Mouse (Mus musculus): ENCODE results near the gene 2310057M21Rik.
"Not testable (repeated sequence)": the region's sequence is repeated elsewhere in the genome, so short reads cannot be mapped to it uniquely, and the experiment has no call there.

Gene 2310057M21Rik

DNA sequence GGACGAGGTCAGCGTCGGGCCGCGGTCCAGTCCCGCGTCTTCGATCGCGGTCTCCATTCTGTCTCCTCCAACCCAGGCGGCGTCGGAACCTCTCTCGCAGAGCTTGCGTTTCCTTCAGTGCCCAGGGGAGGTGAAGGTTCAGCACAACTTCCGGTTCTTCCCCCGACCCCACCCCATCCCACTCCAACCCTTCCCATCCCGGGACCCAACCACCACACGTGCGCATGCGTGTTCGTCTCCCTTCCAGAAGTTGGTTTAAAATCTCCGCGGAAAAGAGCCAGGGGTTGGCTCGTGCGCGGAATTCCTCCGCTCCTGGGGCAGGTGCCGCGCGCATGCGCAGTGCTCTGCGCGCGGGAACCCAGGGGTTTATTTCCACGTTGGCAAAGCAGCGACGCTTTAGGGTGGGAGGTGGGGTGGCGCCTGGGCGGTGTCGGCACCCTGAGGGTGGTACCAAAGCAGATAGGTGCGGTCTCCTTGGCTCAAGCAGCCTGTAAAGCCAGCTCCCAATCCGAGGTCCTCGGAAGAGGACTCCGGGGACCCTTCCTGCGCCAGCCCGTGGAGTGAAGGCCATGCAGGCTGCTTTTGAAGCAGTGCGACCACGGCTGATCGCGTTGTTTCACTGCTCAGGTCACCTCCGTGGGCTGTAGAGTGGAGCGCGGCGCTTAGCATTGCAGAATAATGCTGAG lies at the start of gene 2310057M21Rik:
Gene 2310057M21Rik (minus strand): TSS at position 145 of the 686 bp plus-strand sequence.
- peak; percentile 95 to 97 for DNase-seq

DNA sequence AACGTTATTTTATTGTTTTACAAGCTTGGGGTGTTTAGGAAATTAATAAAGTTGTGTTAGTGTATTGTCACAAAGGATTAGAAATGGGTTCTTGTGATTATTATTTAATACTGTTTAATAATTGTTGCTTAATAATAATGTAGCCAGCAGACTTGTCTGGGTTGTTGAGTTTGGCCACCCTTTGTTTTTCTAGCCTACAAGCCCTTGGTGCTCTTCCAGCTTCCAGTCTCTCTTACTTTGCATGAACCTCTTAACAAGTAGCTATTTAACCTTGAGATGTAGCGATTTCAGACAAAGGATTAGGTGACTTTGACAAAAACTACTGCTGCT lies 49.3 kb upstream of the 2310057M21Rik start:
- no peak for DNase-seq

DNA sequence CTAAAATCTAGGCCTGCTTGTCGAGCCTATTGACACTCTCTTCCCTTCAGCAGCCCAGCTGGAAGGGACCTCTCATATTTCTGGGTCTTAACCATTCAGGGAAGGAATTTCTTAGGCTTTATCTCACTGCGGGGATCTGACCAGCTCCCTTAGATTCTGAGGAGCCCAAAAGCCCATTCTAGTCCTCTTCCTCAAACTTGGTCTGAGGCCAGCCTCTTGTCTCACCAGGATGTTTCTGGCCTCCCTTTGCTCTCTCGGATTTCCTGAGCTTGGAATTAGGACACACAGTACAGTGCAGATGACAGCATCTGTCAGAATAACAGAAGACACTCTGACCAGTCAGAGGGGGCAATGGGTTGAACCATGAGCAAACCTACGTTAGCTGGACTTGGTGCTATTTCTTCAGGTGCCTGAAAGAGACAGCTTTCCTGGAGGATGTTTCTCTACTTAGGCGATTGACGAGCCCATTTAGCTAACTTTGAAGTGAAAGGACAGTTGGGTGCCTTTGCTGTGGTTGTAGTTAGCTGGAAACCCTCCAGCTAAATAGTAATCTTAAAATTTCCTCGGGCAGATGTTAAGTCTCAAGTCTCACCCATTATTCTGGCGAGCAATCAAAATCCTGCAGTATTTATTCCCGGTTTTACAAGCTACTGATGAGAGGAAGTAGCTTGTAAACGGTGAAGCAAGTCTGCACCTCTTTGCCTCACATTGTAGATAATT lies 48.8 kb upstream of the 2310057M21Rik start:
- DNase-seq = peak in 1 of 2 experiments; percentile 37

DNA sequence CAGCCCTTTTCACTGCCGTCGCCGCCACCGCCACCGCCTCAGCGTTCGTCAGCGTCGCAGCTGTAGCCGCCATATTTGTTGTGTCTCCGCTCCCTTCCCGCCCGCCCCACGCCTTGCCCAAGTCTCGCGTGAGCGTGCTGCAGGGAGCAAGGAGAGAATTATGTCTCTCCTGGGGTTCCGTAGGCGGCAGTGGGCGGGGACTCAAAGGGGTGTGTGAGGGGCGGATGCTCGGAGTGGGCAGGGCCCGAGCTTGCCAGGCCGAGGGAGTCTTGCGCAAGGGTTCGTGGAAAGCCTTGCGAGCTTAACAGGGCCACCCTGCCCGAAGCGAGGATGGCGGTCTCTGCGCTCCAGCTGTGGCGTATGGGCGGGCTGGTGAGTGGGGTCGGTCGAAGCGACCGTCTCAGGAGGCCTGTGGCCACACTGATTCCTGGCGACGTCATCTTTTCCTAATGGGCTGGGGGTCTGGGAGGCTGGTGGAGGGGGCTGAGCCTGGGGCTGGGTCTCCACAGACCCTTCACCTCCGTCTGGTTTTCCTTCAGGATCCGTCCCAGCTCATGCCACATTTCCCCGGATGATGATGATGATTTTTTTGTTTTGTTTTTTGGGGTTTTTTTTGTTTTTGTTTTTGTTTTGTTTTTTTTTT lies 48.0 kb upstream of the 2310057M21Rik start, which contains the start of the genes Ikzf5 and Acadsb:
Gene Ikzf5 (minus strand): TSS at position 106 of the 643 bp plus-strand sequence.
Gene Acadsb (plus strand): TSS at position 186 of the 643 bp plus-strand sequence.
- DNase-seq = peak; percentile 99 to 100

DNA sequence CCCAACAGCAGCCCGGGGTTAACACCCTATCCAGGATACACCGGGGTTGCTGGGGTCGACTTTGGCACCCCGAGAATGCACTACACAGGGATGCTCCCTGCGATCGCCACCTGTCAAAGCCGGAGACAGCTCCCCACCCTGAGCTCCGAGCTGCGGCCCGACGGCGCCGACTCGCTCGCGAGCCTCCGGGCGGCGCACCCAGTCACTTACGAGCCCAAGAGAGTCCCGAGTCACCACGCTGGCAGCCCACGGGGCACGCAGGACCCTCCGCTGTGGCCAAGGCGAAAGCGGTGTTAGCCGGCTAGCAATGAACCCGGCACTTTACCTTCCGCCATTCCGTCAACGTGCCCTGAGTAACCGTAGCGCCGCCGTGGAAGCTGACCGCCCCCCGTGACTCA lies 47.4 kb upstream of the 2310057M21Rik start:
- no peak for DNase-seq

DNA sequence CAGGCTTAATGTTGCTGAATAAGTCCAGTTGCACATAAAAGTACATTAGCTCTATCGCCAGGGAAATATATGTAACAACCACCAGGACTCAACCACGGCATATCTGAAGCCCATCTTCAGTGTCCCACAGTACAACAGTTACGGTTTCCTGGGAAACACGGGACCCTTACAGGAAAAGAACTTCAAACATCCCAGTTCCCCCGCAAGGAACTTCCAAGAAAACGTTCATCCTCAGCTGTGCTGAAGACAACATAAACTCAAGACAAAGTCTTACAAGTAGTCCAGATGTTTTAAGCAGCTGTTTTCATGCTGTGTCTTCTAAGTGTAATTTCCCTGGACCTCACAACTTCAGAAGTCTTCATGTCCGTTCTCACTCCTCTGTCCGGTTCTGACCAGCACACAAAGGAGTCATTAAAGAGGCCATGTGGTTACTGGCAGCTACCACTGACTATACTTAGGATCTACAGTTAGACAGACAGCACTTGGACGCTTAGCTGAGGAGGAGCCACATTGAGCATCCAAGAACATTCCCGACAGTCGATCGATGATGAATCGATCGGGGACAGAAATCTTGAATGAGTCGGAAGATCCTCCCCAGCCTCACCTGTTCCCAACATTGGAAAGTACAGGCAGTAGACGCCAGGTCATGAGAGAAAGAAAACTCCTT lies 46.9 kb upstream of the 2310057M21Rik start:
- DNase-seq = peak in 1 of 2 experiments; percentile 15

DNA sequence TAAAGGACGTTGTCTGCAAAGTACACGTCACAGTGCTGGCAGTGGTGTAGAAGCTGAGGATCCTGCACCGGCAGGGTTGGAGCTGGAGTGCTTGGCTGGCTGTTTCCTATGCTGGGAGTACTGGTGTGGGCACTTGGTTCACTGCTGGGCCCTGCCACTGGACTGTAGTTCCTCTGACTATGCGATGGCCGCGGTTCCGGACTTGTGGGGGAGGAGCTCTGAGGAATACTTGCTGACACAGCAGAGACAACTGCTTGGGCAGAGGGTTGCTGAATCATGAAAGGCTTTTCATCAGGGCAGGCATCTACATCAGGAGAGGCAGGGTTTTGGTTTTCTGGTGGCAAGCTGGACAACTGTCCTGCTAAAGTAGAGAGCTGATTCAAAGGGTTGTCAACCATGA lies 29.2 kb upstream of the 2310057M21Rik start:
- not testable (repeated sequence) for DNase-seq

DNA sequence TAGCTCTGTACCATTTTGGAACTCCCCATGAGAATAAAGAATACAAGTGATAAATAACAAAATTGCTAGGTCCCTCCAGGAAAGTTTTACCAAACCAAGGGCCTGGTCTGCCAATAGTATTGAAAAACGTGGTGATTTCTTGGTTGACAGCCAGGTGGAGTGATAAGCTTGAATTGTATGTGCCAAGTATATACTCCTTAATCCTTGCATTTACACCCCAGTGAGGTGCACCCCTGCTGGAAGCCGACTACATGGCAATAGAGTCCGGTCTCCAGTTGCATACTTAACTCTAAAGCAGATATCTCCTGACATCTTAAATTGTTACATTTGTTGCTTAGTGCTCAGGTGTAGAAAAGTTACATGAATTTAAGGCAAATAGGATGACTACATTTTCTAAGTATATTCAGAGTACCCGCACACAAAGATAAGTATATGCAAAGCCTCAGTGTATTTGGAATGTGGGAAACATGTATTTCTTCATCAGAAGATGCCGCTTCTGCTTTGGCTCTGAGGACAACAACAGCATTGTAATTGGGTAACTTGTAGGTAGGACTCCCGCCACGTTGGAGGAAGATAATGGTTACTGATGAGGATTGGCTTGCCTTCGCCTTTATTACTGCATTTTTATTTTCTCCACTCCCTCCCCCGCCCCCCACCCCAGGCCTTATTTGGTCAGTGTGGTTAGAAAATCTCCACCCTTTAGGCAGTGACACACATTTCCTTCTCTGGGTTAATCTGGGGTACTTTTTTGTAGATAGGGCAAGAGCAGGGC lies 9.5 kb upstream of the 2310057M21Rik start:
- DNase-seq = no peak

DNA sequence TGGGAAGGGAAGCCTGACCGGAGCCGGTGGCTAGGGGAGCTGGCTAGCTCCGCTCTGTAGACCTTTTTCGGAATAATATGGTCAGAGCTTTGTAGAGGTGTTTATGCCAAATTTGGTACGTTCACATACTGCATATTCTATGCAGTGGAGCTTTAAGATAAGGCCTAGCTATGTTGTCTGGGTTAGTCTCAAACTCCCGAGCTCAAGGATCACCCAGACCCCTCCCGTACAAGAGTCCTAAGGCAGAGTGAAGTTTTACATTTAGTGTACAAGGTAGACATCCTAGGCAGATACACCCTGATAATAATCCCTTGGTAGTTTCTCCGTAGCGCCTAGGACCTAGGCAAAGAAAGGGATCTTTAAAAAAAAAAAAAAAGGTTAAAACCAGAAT lies 8.9 kb upstream of the 2310057M21Rik start:
- DNase-seq = no peak

DNA sequence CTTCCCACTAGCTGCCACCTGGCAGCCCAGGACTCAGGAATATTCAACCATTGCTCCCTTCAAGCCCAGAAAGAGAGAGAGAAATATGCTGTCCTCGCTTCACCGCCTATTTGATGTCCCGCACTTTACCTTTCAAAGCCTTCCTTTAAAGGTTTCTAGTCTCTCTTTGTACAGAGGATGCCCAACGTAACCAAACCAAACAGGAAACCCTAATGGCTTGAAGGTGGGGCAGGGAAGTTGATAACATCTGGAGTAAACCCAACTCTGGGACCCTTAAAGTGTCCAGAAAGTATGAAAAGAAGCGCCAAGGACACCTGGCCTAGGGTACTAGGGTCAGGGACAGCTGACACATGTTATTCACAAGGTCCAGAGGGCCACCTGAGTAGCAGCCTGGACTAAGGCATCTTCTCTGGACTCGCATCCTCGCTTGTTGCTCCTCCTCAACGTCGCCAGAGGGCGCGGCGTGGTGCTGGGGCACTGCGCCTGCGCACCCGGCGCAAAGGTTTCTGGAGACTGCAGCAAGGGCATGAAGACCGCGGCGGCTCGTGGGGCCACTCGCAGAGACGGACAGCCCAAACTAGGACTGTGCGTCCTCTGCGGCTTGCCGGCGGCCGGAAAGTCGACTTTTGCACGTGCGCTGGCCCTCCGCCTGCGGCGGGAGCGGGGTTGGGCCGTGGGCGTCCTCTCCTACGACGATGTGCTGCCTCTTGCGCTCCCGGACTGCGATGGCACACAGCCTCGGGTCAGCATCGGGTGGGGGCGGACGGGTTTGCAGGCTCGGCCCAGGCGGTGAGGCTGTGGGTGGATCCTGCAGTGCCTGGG lies 8.3 kb upstream of the 2310057M21Rik start, which contains the start of gene Pstk:
Gene Pstk (plus strand): TSS at position 494 of the 822 bp plus-strand sequence.
- DNase-seq = peak; percentile 87 to 88

DNA sequence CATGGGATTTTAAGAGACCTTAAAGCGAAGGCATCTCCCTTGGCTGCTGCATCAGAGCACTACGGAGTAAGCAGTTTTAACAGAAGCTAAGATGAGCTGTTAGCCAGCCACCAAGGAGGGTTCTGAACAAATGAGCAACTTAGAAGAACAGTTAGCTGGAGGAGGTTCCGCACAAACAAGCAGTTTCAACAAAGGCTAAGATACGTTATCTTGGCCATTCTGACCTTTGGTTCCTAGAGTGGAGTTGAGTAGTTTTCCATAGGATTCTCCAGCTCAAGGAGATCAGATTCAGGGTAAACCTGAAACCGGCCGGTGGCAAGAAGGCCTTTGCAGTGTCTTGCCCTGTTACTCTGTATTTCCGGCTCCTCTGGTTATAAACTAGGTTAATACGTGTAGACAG lies 1.6 kb upstream of the 2310057M21Rik start:
- DNase-seq = no peak

DNA sequence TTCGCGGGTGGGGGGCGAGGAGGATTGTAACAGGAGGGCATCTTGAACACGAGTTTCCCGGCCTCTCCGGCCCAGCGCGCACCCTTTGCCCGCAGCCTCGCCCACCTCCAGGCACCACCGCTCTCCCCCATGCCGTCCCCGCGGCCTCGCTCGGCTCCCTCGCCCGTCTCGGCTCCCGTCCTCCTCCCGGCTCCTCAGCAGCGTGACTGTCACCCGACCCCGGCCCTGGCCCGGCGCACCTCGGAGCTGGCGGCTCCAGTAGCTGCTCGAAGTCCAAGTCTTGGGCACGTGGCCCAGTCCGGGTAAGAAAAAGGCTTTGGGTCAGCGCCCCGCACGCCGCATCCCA lies 317 bp downstream of the 2310057M21Rik start:
- no peak for DNase-seq

DNA sequence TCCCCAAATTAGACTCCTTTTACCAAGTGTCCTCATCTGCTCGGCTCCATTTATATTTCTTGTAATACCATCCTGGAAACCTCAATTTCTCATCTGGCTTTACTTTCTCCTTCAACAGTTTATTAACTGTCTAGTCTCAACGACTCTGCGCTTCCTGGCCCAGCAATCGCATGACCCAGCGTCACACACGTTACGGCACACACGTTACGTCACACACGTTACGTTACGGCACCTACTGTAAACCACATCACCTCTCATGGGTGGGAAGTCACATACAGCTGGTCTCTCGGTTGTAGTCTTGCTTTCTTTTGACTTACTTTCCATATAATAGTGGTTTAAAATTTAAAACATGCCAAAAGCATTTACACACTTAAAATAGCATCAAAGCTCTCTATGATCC lies 6.5 kb downstream of the 2310057M21Rik start:
- no peak for DNase-seq

DNA sequence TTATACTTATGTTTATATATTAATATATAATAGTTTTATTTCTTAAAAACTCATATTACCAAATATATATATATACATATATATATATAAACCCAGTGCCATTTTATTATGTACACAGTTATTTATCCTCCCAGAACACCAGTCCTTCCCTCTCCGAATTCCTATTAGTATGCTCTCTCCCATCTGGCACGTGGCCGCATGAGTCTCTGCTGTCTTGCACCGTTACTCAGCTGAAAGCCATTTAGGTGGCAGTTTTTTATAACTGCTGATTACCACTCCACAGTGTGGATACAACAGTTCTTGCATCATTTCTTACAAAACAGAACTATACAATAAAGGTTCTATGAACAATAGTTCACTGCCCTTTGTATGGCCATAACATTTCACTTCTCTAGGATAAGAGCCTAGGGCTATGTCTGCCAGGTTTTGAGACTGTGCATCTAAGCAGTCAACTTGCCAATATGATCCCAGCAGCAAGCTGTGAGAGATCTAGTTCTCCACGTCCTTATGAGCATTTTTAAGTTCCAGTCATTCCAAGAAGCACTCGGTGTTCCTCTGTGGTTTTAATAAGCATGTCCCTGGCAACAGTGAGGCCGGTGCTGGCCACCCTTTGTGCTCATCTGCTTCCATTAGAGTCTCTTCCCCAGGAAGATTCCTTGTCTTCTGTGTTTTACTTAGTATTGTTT lies 16.6 kb downstream of the 2310057M21Rik start:
- no peak for DNase-seq

DNA sequence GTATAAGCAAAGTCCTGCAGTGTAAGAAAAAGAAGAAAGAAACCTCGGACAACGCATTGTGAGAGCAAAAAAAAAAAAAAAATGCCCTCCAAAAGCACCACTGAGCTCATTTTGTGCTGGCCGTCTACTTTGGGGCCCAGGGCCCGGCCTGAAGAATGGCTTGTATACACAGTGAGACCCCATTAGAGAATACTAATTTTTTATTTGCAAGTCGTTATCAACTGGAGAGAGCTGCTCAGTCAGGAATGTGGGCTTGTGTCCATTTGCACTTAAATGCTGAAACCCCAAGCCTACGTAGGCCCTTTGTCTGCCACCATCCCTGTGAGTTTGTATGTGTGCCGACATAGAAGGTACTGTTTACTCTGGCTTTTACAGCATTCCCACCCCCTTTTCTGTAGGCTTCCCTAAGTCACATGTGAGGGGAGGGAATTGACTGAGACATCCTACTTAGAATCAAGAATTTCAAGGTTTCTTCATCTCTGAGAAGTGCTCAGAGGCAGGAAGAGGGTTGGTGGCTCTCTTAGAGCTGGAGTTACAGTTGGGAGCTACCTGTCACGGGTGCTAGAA lies 25.0 kb downstream of the 2310057M21Rik start:
- DNase-seq = no peak

DNA sequence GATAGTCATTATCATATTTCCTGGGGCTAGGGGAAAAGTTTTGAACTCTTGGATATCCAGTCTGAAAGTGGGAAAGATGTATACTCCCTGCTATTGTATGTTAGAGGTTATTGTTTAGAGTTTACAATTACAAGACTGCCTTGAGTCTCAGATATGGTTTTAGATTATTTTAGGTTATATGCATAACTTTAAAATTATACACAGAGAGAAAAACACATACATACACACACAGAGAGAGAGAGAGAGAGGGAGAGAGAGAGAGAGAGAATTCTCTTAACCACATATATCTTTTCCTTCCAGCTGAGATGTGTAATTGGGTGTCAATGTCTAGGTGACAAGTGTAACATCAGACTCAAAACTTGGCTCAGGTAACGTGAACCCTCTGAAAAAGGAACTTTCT lies 29.0 kb downstream of the 2310057M21Rik start, which contains the start of gene Fam24a:
Gene Fam24a (plus strand): TSS at position 301 of the 400 bp plus-strand sequence.
- no peak for DNase-seq

DNA sequence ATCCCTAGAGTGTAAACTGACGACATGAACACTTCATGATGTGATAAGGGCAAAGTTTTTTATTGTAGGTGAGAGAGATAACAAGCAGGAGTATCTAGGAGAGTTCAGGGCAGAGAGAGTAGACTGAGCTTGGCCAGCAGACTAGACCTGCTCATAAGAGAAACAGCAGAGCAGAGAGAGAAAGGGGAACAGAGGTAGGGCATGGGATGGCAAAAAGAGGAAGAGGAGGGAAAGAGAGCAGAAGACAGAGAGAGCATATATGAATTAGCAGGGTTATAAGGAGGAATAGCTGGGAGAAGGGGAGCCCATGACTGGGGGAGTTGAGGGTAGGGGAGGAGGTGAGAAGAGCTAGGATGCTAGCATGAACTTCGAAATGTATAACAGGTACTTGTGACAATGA lies 30.9 kb downstream of the 2310057M21Rik start:
- no peak for DNase-seq

DNA sequence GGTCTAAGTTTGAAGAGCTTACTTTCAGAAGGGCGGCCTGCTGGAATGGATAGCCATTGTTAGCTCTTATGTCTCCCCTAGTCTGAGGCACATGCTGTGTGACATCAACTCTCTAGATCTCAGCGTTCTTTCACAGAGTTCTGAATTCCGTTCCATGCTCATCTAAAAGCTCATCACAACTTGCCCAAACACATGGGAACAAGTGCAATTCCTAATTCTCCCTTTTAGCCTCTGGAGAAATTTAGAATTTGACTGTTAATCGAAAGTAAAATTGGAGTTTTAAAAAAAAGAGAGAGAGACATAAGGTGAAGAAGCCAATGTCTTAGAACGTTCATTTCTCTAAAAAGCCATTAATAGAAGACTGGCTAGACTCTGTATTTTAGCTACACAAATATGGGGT lies 33.1 kb downstream of the 2310057M21Rik start, which contains the start of gene Fam24b:
Gene Fam24b (minus strand): TSS at position 101 of the 400 bp plus-strand sequence.
- no peak for DNase-seq

DNA sequence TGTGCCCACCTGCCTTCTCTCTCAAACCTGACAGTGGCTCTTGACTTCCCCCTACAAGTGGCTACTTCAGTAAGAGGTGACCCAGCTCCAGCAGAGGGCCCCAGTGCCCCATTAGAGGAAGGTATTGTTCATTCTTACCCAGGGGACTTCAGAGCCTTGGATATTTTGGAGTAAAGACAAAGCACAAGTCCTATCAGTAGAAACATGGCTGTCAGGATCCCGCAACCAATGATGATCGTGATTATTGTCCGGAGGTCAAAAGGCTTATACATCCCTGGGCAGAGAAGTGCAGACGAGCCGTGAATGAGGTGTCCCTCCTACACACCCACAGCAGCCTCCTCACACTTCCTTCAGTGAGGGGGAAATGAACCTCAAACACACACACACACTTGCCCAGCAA lies 35.5 kb downstream of the 2310057M21Rik start:
- no peak for DNase-seq

DNA sequence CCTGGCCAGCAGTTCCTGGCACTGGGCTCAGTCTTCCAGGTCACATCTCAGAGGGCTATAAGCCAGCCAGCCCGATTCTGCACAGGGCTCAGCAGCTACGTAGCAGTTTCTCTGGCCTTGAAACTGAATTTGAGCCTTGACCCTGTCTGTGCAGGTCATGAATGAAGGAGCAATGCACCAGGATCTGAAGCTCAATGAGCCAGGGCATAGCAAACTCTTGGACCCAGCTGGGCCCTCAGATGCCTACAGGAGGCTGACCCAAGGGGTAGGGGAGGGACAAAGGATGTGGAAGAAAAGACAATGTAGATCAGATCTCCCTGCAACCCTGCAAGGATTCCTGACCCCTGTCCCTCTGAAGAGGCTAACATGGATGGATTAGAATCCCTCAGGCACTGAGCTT lies 40.4 kb downstream of the 2310057M21Rik start, which contains the start of gene Cuzd1:
Gene Cuzd1 (minus strand): TSS at position 101 of the 400 bp plus-strand sequence.
- no peak for DNase-seq

All from kidney, adult 8-10 months (tissue).